Mouse (Mus musculus) hindbrain, embryonic 11.5 days (tissue): ENCODE results near the gene Ptprb. TPM values are rescaled to one million over a fixed set of nuclear protein-coding genes. Genes with fewer than 3 reads are reported as not detected.

ENCODE experiments used
- ATAC-seq: fragments of 200-750 bp; cut with Nextera tagmentation; 2 replicates; pipeline ENCODE4 v1.8.0; 2017; ENCODE audit warnings: mild to moderate bottlenecking, moderate TSS enrichment, moderate library complexity; ENCODE audit not compliant: low FRiP score
- DNase-seq: peaks from one replicate; pipeline ENCODE4 v3.0.0-alpha.2; 2015; ENCODE audit warnings: low spot score
- H3K27ac ChIP-seq: fragments of 300-500 bp; sonication (generic); 2 replicates; pipeline ENCODE4 v1.5.1; 2014; ENCODE audit warnings: mild to moderate bottlenecking, low read depth, low read length
- H3K27me3 ChIP-seq: fragments of 300-500 bp; sonication (generic); 2 replicates; pipeline ENCODE4 v1.6.1; 2014; ENCODE audit warnings: mild to moderate bottlenecking, low read length, moderate library complexity, mixed read lengths; ENCODE audit not compliant: control insufficient read depth, insufficient read depth
- H3K36me3 ChIP-seq: fragments of 300-500 bp; sonication (generic); 2 replicates; pipeline ENCODE4 v1.6.1; 2014; ENCODE audit warnings: mild to moderate bottlenecking, low read length, moderate library complexity, mixed read lengths; ENCODE audit not compliant: control insufficient read depth, insufficient read depth
- H3K4me1 ChIP-seq: fragments of 300-500 bp; sonication (generic); replicated peaks from 2 replicates; pipeline ENCODE4 v1.6.1; 2014; ENCODE audit warnings: low read length, mixed read lengths; ENCODE audit not compliant: control insufficient read depth, insufficient read depth
- H3K4me2 ChIP-seq: fragments of 300-500 bp; sonication (generic); replicated peaks from 2 replicates; pipeline ENCODE4 v1.6.1; 2014; ENCODE audit warnings: mild to moderate bottlenecking, low read depth, low read length
- H3K4me3 ChIP-seq: fragments of 300-500 bp; sonication (generic); 2 replicates; pipeline ENCODE4 v1.5.1; 2014; ENCODE audit warnings: low read depth, low read length
- H3K9ac ChIP-seq: fragments of 300-500 bp; sonication (generic); 2 replicates; pipeline ENCODE4 v1.6.1; 2014; ENCODE audit warnings: low read depth, low read length
- H3K9me3 ChIP-seq: fragments of 300-500 bp; sonication (generic); 2 replicates; pipeline ENCODE4 v1.6.1; 2016; ENCODE audit warnings: low read length; ENCODE audit not compliant: control insufficient read depth
- WGBS: fragments of 180-500 bp; shearing (Covaris S2); extraction: QIAGEN DNeasy Blood & Tissue Kit; methylation state at CpG from one replicate; pipeline ENCODE4 v1.1.7; 2014; 5-methylcytosine and 5-hydroxymethylcytosine counted together
- polyA plus RNA-seq: library from polyadenylated mRNA; unstranded; fragments of >200 nt; fragmentation: Nextera tagmentation; extraction: Ambion mirVana; gene quantifications from 2 replicates; pipeline ENCODE4 v1.2.1, GENCODE M21; 2014

Ptprb gene
- polyA plus RNA-seq, 1 experiment from 2014 or later, result 2.6 TPM

DNA sequence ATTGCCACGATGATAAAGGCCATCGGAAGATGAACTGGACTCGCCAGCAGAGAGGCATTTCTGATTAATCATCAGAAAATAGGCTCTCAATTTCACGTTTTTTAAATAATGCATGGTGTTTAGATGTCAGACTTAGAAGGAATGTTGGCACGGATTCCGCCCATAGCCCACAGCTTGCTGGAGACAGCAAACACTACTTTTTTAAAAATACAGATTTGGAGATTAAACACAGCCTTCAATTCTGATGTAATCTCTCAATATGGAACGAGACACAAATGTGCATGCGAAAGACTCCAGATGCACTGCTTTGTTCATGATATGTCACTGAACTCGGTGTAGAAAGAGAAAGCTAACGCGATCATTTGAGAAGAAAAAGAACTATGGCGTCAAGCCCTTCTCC lies 160.1 kb downstream of the Ptprb start:
- Histone ChIP-seq H3K27me3 (no peaks in the 10 kb centered on the region), H3K9me3 (no peaks in the 10 kb centered on the region), H3K4me2 (no peak overlapping the region), H3K36me3 (no peaks in the 10 kb centered on the region), H3K9ac (no peak overlapping the region), H3K27ac (no peak overlapping the region), H3K4me1 (no peaks in the 10 kb centered on the region), H3K4me3 (no peak overlapping the region)
- DNase-seq, result no peak
- ATAC-seq, result no peak
- 89% methylated on average over 12 of the region's 12 CpGs for WGBS

Other genes with a start within 250 kb of the Ptprb start
- gene 4933416C03Rik, start 161.6 kb upstream of the Ptprb start, polyA plus RNA-seq, result 0.08 TPM in 1 of 2 replicates, not detected in the other
- gene Kcnmb4, start 198.4 kb downstream of the Ptprb start, polyA plus RNA-seq, result 13.7 and 17.0 TPM in 2 replicates